Mouse (Mus musculus) heart, embryonic 13.5 days (tissue): ENCODE results near the gene Iqcg. TPM values are rescaled to one million over a fixed set of nuclear protein-coding genes. Genes with fewer than 3 reads are reported as not detected.

Experiments used
- ATAC-seq: fragments of 200-750 bp; cut with Nextera tagmentation; 2 replicates; pipeline ENCODE4 v1.8.0; 2017; ENCODE audit warnings: moderate TSS enrichment; ENCODE audit not compliant: insufficient number of reproducible peaks, low FRiP score, low TSS enrichment; ENCODE audit errors: extremely low read depth
- H3K27ac ChIP-seq: fragments of 300-500 bp; sonication (generic); replicated peaks from 2 replicates; pipeline ENCODE4 v1.5.1; 2015; ENCODE audit warnings: moderate library complexity, mild to moderate bottlenecking, inconsistent platforms
- H3K27me3 ChIP-seq: fragments of 300-500 bp; sonication (generic); replicated peaks from 2 replicates; pipeline ENCODE4 v1.6.1; 2015; ENCODE audit warnings: mild to moderate bottlenecking, inconsistent platforms
- H3K36me3 ChIP-seq: fragments of 300-500 bp; sonication (generic); 2 replicates; pipeline ENCODE4 v1.6.1; 2015; ENCODE audit warnings: mild to moderate bottlenecking, inconsistent platforms
- H3K4me1 ChIP-seq: fragments of 300-500 bp; sonication (generic); 2 replicates; pipeline ENCODE4 v1.6.1; 2015; ENCODE audit warnings: inconsistent platforms
- H3K4me2 ChIP-seq: fragments of 300-500 bp; sonication (generic); 2 replicates; pipeline ENCODE4 v1.6.1; 2015; ENCODE audit warnings: inconsistent platforms, mild to moderate bottlenecking, moderate library complexity
- H3K4me3 ChIP-seq: fragments of 300-500 bp; sonication (generic); 2 replicates; pipeline ENCODE4 v1.5.1; 2015; ENCODE audit warnings: moderate library complexity, mild to moderate bottlenecking, inconsistent platforms
- H3K9ac ChIP-seq: fragments of 300-500 bp; sonication (generic); 2 replicates; pipeline ENCODE4 v1.6.1; 2015; ENCODE audit warnings: inconsistent platforms, mild to moderate bottlenecking, moderate library complexity
- H3K9me3 ChIP-seq: fragments of 300-500 bp; sonication (generic); 2 replicates; pipeline ENCODE4 v1.6.1; 2016; ENCODE audit warnings: inconsistent platforms
- WGBS: fragments of 180-500 bp; shearing (Covaris S2); methylation state at CpG from one replicate; pipeline ENCODE4 v1.1.7; 2015; ENCODE audit warnings: mixed read lengths; 5-methylcytosine and 5-hydroxymethylcytosine counted together
- polyA plus RNA-seq: library from polyadenylated mRNA; unstranded; fragments of >200 nt; fragmentation: Nextera tagmentation; extraction: Ambion mirVana; gene quantifications from 2 replicates; pipeline ENCODE4 v1.2.1, GENCODE M21; 2015

The Iqcg gene
- polyA plus RNA-seq, 1 experiment from 2014 or later = 1.6 TPM

DNA sequence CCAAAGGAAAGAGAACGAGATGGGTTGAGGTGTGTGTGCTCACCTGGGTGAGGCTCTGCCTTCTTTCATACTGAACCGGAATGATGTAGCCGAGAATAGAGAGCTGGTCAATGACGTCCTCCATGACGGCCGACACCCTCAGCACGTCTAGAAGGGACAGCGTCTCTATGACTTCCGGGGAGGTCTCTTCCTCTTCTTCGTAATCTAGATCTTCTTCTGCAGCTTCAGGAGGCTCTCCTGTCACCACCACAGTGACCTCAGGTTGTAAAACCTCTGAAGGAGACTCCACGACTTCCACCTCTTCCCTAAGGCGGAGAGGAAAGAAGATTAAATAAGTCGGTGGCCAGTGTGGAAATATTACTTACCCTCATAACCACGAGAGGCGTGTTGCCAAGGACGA is 6.2 kb downstream of the Iqcg start:
- H3K27me3 ChIP-seq = no peaks in the 10 kb centered on the region
- ATAC-seq = no peak; the same call in 1 of the 2 replicates
- H3K4me2 ChIP-seq = no peak overlapping the region
- H3K36me3 ChIP-seq = no peaks in the 10 kb centered on the region
- H3K4me1 ChIP-seq = no peaks in the 10 kb centered on the region
- H3K9me3 ChIP-seq = no peaks in the 10 kb centered on the region
- 86% methylated on average over 16 of the region's 16 CpGs for WGBS
- H3K9ac ChIP-seq = no peak overlapping the region
- no peak overlapping the region for H3K27ac ChIP-seq
- no peak overlapping the region for H3K4me3 ChIP-seq

DNA sequence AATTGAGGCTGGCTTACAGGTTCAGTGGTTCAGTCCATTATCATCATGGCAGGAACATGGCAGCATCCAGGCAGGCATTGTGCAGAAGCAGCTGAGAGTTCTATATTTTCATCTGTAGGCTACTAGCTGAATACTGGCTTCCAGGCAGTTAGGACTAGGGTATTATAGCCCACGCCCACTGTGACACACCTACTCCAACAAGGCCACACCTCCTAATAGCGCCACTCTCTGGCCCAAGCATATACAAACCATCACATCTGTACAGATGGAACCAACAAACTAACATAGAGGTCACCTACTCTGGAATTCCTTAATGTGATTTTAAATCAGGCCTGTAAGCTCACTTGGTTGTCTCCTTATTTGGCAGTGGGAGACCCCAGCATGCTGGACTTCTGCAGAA is 7.3 kb downstream of the Iqcg start:
- H3K27me3 ChIP-seq = no peaks in the 10 kb centered on the region
- no peak overlapping the region for H3K9ac ChIP-seq
- 62% methylated on average over 2 of the region's 2 CpGs for WGBS
- no peak for ATAC-seq
- H3K4me2 ChIP-seq = no peak overlapping the region
- no peak overlapping the region for H3K4me3 ChIP-seq
- no peaks in the 10 kb centered on the region for H3K4me1 ChIP-seq
- H3K9me3 ChIP-seq = no peaks in the 10 kb centered on the region
- H3K27ac ChIP-seq = no peak overlapping the region
- no peaks in the 10 kb centered on the region for H3K36me3 ChIP-seq

DNA sequence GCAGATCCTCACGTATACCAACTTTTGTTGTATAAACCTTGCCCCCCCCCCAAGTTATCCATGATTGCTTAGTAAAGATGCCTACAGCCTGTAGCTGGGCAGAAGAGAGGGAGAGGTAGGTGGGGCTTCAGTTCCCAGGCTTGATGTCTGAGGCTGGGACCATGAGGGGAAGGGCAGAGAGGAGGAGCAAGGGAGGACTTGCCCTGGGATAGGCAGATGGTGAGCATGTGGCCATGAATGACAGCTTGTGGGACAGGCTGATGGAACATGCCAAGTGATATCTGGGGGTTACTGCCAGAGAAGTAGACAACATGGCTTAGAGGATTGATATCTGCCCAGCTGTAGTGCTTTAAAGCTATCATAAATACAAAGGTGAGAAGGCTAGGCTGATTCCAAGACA is 8.0 kb downstream of the Iqcg start:
- no peak overlapping the region for H3K4me2 ChIP-seq
- ATAC-seq = no peak
- no peaks in the 10 kb centered on the region for H3K4me1 ChIP-seq

DNA sequence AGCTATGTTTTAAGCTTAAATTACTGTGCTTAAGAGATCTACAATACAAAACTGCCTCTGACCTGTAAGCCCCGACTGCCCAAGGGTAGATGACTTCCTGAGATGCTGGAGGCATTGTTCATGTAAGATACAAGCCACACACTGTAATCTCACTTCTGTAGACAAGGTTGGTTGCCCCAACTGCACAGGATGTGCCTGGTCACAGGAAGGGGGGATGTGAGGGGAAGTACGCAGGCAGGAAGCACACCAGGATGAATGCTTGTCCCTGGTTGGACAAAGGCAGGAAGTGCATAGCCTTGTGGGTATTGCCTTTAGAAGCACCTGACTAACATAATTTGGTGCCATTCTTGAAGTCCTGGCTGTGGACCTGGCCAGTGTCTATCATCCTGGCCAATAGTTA is 12.8 kb downstream of the Iqcg start:
- no peaks in the 10 kb centered on the region for H3K27me3 ChIP-seq
- H3K27ac ChIP-seq = peak overlapping the region; percentile 28
- no peak overlapping the region for H3K9ac ChIP-seq
- H3K4me2 ChIP-seq = no peak overlapping the region
- WGBS = 58% methylated on average over 2 of the region's 2 CpGs
- H3K9me3 ChIP-seq = no peaks in the 10 kb centered on the region
- H3K4me3 ChIP-seq = no peak overlapping the region
- no peaks in the 10 kb centered on the region for H3K36me3 ChIP-seq
- H3K4me1 ChIP-seq = no peaks in the 10 kb centered on the region
- no peak for ATAC-seq

More for the DNA sequence above, 8.0 kb downstream of the Iqcg start:
- Histone ChIP-seq H3K9ac (no peak overlapping the region), H3K27ac (no peak overlapping the region), H3K36me3 (no peaks in the 10 kb centered on the region), H3K27me3 (no peaks in the 10 kb centered on the region), H3K4me3 (no peak overlapping the region), H3K9me3 (no peaks in the 10 kb centered on the region)
- 87% methylated on average over 1 of the region's 1 CpGs for WGBS

DNA sequence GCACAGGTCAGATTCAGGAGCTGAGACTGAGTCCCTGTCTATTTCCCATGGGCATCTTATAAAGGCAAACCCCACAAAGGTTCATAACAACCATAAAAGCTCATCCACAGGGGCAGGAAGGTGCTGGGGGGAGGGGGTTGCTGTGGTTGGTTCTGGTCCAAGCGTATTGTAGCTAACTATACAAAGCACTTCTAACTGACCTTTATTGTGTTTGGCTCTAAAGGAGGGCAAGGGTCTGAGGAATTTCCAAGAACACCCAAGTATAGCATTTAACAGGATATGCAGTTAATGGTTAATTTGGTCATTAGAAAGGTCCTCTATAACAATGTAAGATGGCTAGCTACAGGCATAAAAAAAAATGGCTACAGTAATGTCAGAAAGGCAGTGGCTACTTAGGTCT is 13.3 kb downstream of the Iqcg start:
- Histone ChIP-seq H3K9ac (no peak overlapping the region), H3K27me3 (no peaks in the 10 kb centered on the region), H3K4me3 (no peak overlapping the region), H3K9me3 (no peaks in the 10 kb centered on the region), H3K4me1 (no peaks in the 10 kb centered on the region), H3K36me3 (no peaks in the 10 kb centered on the region), H3K4me2 (no peak overlapping the region), H3K27ac (peak overlapping the region; percentile 28)
- 71% methylated on average over 1 of the region's 1 CpGs for WGBS
- ATAC-seq = no peak

DNA sequence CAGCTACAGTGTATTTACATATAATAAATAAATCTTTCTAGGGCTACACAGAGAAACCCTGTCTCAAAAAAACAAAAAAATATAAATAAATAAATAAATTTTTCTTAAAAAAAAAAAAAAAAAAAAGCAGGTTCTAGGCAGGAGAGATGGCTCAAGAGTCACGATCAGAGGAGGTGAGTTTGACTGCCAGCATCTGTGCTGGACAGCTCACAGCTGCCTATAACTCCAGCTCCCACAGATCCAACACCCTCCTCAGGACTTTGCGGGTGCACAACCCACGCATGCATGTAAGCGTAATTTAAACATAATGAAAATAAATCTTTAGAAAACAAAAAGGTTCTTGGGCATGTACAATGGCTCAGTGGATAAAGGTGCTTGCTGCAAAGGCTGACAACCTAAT is 20.0 kb downstream of the Iqcg start:
- Histone ChIP-seq H3K27ac (no peak overlapping the region), H3K4me1 (peaks cover 4% of the 10 kb centered on the region; the same call in 1 of the 2 replicates), H3K36me3 (no peaks in the 10 kb centered on the region), H3K27me3 (no peaks in the 10 kb centered on the region), H3K9ac (no peak overlapping the region), H3K4me3 (no peak overlapping the region), H3K9me3 (no peaks in the 10 kb centered on the region), H3K4me2 (no peak overlapping the region)
- 60% methylated on average over 4 of the region's 4 CpGs for WGBS
- no peak for ATAC-seq

DNA sequence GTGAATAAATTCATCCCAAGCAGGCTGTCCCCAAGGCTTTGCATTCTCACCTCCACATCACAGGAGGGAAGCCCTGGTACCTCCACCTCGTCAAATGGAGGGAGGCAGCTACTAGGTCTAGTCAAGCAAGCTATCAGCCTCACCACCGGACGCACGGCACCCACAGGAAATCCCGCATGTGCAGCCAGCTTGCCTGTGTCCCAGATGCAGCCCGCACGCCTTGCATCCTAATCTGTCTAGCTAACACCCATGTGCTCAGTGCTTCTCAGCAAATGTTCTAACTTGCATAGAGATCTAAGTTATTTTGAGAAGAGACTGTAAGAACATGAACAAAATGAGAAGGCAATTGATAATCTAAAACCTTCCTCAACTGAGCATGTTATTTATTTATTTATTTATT is 29.7 kb downstream of the Iqcg start:
- no peak overlapping the region for H3K4me3 ChIP-seq
- ATAC-seq = no peak
- no peaks in the 10 kb centered on the region for H3K27me3 ChIP-seq
- H3K36me3 ChIP-seq = no peaks in the 10 kb centered on the region
- H3K27ac ChIP-seq = no peak overlapping the region
- WGBS = 77% methylated on average over 7 of the region's 7 CpGs
- no peaks in the 10 kb centered on the region for H3K9me3 ChIP-seq
- no peak overlapping the region for H3K4me2 ChIP-seq
- H3K4me1 ChIP-seq = no peaks in the 10 kb centered on the region
- H3K9ac ChIP-seq = no peak overlapping the region

DNA sequence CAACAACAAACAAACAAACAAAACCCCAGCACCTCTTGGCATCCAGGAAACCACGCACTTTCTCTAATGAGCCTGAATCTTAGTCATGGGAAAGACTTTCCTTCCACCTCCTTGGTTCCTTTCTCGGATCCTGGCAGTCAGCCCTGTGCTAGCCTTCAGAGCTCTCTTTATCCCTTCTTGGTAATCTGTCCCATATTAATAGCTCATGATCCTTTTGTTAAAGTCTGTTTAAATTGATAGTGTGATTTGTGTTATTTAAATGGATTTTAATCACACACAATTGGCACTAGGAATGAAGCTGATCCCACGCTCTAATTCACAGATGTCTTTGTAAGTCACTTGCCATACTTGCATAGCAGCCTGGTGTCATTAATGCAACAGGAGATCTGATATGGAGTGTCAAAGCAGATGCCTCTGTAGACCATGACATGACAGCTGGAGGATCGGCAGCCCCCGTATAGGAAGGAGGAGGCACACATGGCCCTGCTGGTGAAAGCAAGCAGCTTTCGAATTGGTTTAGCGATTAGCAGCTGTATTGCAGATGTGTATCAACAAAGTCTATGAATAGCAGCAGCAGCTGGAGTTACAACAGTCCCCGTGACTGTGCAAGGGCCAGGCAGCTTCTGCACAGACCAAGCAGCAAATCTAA is 31.4 kb downstream of the Iqcg start:
- Histone ChIP-seq H3K27ac (no peak overlapping the region), H3K4me3 (no peak overlapping the region), H3K9me3 (no peaks in the 10 kb centered on the region), H3K4me2 (no peak overlapping the region), H3K36me3 (no peaks in the 10 kb centered on the region), H3K27me3 (no peaks in the 10 kb centered on the region), H3K4me1 (no peaks in the 10 kb centered on the region), H3K9ac (peak overlapping the region; percentile 24; the same call in 1 of the 2 replicates)
- 62% methylated on average over 8 of the region's 8 CpGs for WGBS
- no peak for ATAC-seq

DNA sequence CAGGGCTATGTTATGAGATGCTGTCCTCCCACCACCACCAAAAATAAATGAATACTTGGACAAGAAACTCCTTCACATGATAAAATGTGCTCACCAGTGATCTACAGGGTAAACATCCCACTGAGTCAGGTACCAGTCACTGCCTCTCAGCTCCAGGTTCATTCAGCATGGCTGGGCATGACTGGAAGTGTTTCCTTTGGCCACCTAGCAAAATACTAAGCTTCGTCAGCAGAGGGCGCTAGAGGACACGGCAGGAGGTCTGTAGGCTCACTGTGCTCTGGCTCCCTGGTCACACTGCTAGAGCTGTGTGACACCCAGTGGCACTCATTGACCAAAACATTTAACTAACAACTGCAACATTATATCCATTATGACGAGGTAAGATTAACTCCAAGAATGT is 32.3 kb downstream of the Iqcg start:
- Histone ChIP-seq H3K27me3 (no peaks in the 10 kb centered on the region), H3K9me3 (no peaks in the 10 kb centered on the region), H3K4me2 (no peak overlapping the region), H3K4me1 (no peaks in the 10 kb centered on the region), H3K27ac (no peak overlapping the region), H3K36me3 (no peaks in the 10 kb centered on the region), H3K9ac (no peak overlapping the region), H3K4me3 (no peak overlapping the region)
- WGBS = 7% methylated on average over 4 of the region's 4 CpGs
- ATAC-seq = no peak

DNA sequence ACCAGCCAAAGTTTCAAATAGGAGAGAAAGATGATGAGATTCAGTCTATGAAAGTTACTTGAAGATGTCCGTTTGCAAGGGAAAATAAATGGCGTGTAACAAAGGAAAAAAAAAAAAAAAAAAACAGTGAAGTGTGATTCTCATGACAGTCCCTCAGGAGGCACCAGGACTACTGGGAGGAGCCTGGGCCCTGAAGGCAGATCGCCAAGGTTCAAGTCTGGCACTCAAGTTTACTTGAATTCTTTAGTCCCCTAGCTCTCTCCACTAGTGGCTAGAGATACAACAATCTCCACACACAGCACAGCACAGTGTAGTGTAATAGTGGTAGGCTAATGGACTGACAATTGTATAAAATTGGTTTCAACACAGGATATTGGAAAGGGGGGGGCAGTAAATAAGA is 34.6 kb downstream of the Iqcg start:
- peaks cover 12% of the 10 kb centered on the region for H3K36me3 ChIP-seq
- no peak overlapping the region for H3K4me2 ChIP-seq
- no peak overlapping the region for H3K4me3 ChIP-seq
- no peak for ATAC-seq
- no peaks in the 10 kb centered on the region for H3K4me1 ChIP-seq
- H3K27me3 ChIP-seq = no peaks in the 10 kb centered on the region
- H3K27ac ChIP-seq = no peak overlapping the region
- H3K9me3 ChIP-seq = no peaks in the 10 kb centered on the region
- H3K9ac ChIP-seq = no peak overlapping the region
- WGBS = 55% methylated on average over 3 of the region's 3 CpGs

DNA sequence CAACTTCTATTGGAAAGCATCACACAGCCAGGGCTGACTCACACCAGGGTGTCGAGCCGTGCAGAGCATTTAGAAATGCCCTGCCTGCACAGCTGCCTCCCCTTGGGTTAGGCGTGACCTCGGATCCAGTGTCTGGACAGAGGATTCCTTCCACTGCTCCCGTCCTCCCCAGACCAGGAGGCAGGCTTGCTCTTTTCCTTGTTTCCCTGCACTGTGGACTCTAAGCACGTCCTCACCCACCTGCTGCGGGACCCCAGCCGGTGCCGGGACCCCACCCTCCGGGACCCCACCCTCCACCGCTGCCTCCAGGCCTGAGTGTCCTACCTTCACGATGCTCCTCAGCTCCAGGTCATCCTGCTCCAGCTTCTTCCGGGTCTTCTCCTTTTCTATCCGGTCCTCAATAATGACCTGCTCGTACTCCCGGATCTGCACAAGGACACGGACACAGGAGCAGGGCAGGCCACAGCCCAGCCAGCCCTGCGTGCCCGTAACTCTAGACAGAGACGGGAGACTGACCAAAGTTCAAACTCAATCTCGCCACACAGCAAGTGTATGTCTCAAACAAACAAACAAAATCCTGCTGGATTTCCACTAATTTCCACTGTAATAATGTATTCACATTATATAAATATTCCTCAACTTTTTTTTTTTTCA is 36.8 kb downstream of the Iqcg start:
- ATAC-seq = no peak
- H3K27ac ChIP-seq = no peak overlapping the region
- no peak overlapping the region for H3K4me3 ChIP-seq
- H3K9ac ChIP-seq = no peak overlapping the region
- no peaks in the 10 kb centered on the region for H3K27me3 ChIP-seq
- H3K9me3 ChIP-seq = no peaks in the 10 kb centered on the region
- H3K36me3 ChIP-seq = peaks cover 29% of the 10 kb centered on the region
- 70% methylated on average over 21 of the region's 21 CpGs for WGBS
- no peaks in the 10 kb centered on the region for H3K4me1 ChIP-seq
- H3K4me2 ChIP-seq = no peak overlapping the region

DNA sequence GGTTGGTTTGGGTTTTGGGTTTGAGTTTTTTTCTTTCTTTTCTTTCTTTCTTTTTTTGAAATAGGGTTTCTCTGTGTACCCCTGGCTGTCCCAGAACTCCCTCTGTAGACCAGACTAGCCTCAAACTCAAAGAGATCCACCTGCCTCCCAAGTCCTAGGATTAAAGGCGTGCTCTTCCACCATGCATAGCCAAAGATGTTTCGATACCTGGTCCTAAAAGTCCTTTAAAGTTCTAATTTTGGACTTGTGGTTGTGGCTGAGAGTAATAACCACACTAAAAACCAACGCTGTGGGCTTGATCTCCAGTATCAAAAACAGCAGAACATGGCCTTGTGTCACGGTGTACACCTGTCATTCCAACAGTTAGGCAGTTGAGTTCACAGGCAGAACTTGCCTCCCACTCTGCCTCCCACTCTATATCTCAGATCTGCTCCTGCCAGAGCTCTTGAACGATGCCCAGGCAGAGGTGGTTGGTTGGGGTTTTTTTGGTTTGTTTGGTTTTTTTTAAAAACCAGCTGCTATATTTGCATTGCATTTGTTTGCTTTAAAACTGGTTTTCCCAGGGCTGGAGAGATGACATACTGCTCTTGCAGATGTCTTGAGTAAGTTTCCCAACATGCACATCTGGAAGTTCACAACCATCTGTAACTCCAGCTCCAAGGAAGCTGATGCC is 38.2 kb downstream of the Iqcg start:
- no peaks in the 10 kb centered on the region for H3K9me3 ChIP-seq
- peaks cover 44% of the 10 kb centered on the region for H3K36me3 ChIP-seq
- no peak overlapping the region for H3K4me2 ChIP-seq
- 86% methylated on average over 5 of the region's 5 CpGs for WGBS
- no peaks in the 10 kb centered on the region for H3K4me1 ChIP-seq
- H3K4me3 ChIP-seq = no peak overlapping the region
- no peak for ATAC-seq
- no peak overlapping the region for H3K9ac ChIP-seq
- H3K27me3 ChIP-seq = no peaks in the 10 kb centered on the region
- no peak overlapping the region for H3K27ac ChIP-seq
